8 mouse cellular contexts compared by ENCODE assay signal in genomic region chr6:30547656-30548306, GRCm38 (mm10). TPM values are rescaled to one million over a fixed set of nuclear protein-coding genes. Genes with fewer than 3 reads are reported as not detected.
A peak's percentile ranks its signal among the peaks of the same experiment; 100 is the strongest.
DNase-seq lines count a peak whose midpoint lies in the region; ATAC-seq lines count a peak whose summit lies in the region.

No protein-coding gene starts in this region.

- peak overlapping the region; percentile 36 for H3K4me2 ChIP-seq in kidney, embryonic 14.5 days (replicated peaks; ENCODE audit: low read depth, low read length)
- H3K4me2 ChIP-seq in embryonic facial prominence, embryonic 14.5 days (ENCODE audit: low read depth, low read length) = peak overlapping the region; percentile 55
- H3K4me2 ChIP-seq in heart, embryonic 16.5 days (ENCODE audit: low read depth, low read length) = peak overlapping the region; percentile 63
- peak overlapping the region; percentile 52 for H3K4me2 ChIP-seq in liver, embryonic 15.5 days
- peak overlapping the region; percentile 56 for H3K4me2 ChIP-seq in neural tube, embryonic 15.5 days

- no peaks in the 10 kb centered on the region for H3K36me3 ChIP-seq in kidney, embryonic 14.5 days (ENCODE audit: control insufficient read depth, insufficient read depth, low read length)
- no peaks in the 10 kb centered on the region for H3K36me3 ChIP-seq in embryonic facial prominence, embryonic 14.5 days (ENCODE audit: control insufficient read depth, insufficient read depth, low read length)
- H3K36me3 ChIP-seq in heart, embryonic 16.5 days (ENCODE audit: control insufficient read depth, insufficient read depth) = no peaks in the 10 kb centered on the region
- H3K36me3 ChIP-seq in liver, embryonic 15.5 days (replicated peaks) = no peaks in the 10 kb centered on the region
- H3K36me3 ChIP-seq in neural tube, embryonic 15.5 days = no peaks in the 10 kb centered on the region

- no peaks in the 10 kb centered on the region for H3K9me3 ChIP-seq in kidney, embryonic 14.5 days (ENCODE audit: control insufficient read depth, low read length)
- no peaks in the 10 kb centered on the region for H3K9me3 ChIP-seq in embryonic facial prominence, embryonic 14.5 days (ENCODE audit: control insufficient read depth, low read length)
- no peaks in the 10 kb centered on the region for H3K9me3 ChIP-seq in heart, embryonic 16.5 days (replicated peaks; ENCODE audit: control insufficient read depth, low read length)
- H3K9me3 ChIP-seq in liver, embryonic 15.5 days (replicated peaks) = no peaks in the 10 kb centered on the region
- H3K9me3 ChIP-seq in neural tube, embryonic 15.5 days (replicated peaks) = no peaks in the 10 kb centered on the region

- peaks cover 62% of the 10 kb centered on the region for H3K4me1 ChIP-seq in kidney, embryonic 14.5 days (ENCODE audit: control insufficient read depth, insufficient read depth, low read length)
- peaks cover 73% of the 10 kb centered on the region for H3K4me1 ChIP-seq in embryonic facial prominence, embryonic 14.5 days (ENCODE audit: control insufficient read depth, insufficient read depth, low read length)
- peaks cover 41% of the 10 kb centered on the region for H3K4me1 ChIP-seq in heart, embryonic 16.5 days (ENCODE audit: control insufficient read depth, insufficient read depth, low read length)
- H3K4me1 ChIP-seq in liver, embryonic 15.5 days (replicated peaks) = peaks cover 18% of the 10 kb centered on the region
- H3K4me1 ChIP-seq in neural tube, embryonic 15.5 days = peaks cover 54% of the 10 kb centered on the region

- WGBS in kidney, embryonic 14.5 days = 26% methylated on average over 9 of the region's 9 CpGs
- 21% methylated on average over 9 of the region's 9 CpGs for WGBS in embryonic facial prominence, embryonic 14.5 days
- WGBS in heart, embryonic 16.5 days = 34% methylated on average over 9 of the region's 9 CpGs
- WGBS in liver, embryonic 15.5 days (ENCODE audit: insufficient replicate concordance) = 25% methylated on average over 9 of the region's 9 CpGs
- WGBS in neural tube, embryonic 15.5 days = 33% methylated on average over 9 of the region's 9 CpGs

- DNase-seq in kidney, adult 8-10 months = no peak
- no peak for DNase-seq in embryonic facial prominence, embryonic 14.5 days (ENCODE audit: low spot score)
- DNase-seq in thymus, postnatal 25 days = no peak
- no peak for DNase-seq in spleen, postnatal 10 days (ENCODE audit: low spot score in 2 of 2)

- ATAC-seq in kidney, embryonic 14.5 days (ENCODE audit: low FRiP score, low TSS enrichment) = no peak
- ATAC-seq in embryonic facial prominence, embryonic 14.5 days (ENCODE audit: low read depth) = no peak
- ATAC-seq in heart, embryonic 16.5 days (replicated peaks; ENCODE audit: extremely low read depth, insufficient read depth, low FRiP score) = no peak
- no peak for ATAC-seq in liver, embryonic 15.5 days (ENCODE audit: insufficient read depth)
- no peak for ATAC-seq in neural tube, embryonic 15.5 days (ENCODE audit: low FRiP score)

- no peak overlapping the region; the same call in 1 of the 2 replicates for H3K9ac ChIP-seq in kidney, embryonic 14.5 days (ENCODE audit: low read depth, low read length)
- peak overlapping the region; percentile 46; the same call in 1 of the 2 replicates for H3K9ac ChIP-seq in embryonic facial prominence, embryonic 14.5 days (ENCODE audit: low read depth, low read length)
- H3K9ac ChIP-seq in heart, embryonic 16.5 days (ENCODE audit: low read length) = peak overlapping the region; percentile 57
- H3K9ac ChIP-seq in liver, embryonic 15.5 days = no peak overlapping the region
- no peak overlapping the region for H3K9ac ChIP-seq in neural tube, embryonic 15.5 days (replicated peaks)

- H3K27me3 ChIP-seq in kidney, embryonic 14.5 days (ENCODE audit: control insufficient read depth, insufficient read depth, low read length) = no peaks in the 10 kb centered on the region
- no peaks in the 10 kb centered on the region for H3K27me3 ChIP-seq in embryonic facial prominence, embryonic 14.5 days (replicated peaks; ENCODE audit: control insufficient read depth, insufficient read depth, low read length)
- no peaks in the 10 kb centered on the region for H3K27me3 ChIP-seq in heart, embryonic 16.5 days (ENCODE audit: control insufficient read depth, insufficient read depth, low read length)
- H3K27me3 ChIP-seq in liver, embryonic 15.5 days = peaks cover 93% of the 10 kb centered on the region
- H3K27me3 ChIP-seq in neural tube, embryonic 15.5 days (replicated peaks) = no peaks in the 10 kb centered on the region

- H3K4me3 ChIP-seq in kidney, embryonic 14.5 days (ENCODE audit: low read length) = no peak overlapping the region
- H3K4me3 ChIP-seq in embryonic facial prominence, embryonic 14.5 days (ENCODE audit: low read depth, low read length) = peak overlapping the region; percentile 24; the same call in 1 of the 2 replicates
- peak overlapping the region; percentile 40 for H3K4me3 ChIP-seq in heart, embryonic 16.5 days (ENCODE audit: low read length)
- H3K4me3 ChIP-seq in liver, embryonic 15.5 days (replicated peaks) = peak overlapping the region; percentile 17; the same call in 1 of the 2 replicates
- peak overlapping the region; percentile 25; the same call in 1 of the 2 replicates for H3K4me3 ChIP-seq in neural tube, embryonic 15.5 days (replicated peaks)

- H3K27ac ChIP-seq in kidney, embryonic 14.5 days (ENCODE audit: low read depth, low read length) = peak overlapping the region; percentile 90
- H3K27ac ChIP-seq in embryonic facial prominence, embryonic 14.5 days (replicated peaks; ENCODE audit: low read depth, low read length) = peak overlapping the region; percentile 93
- peak overlapping the region; percentile 9 for H3K27ac ChIP-seq in heart, embryonic 16.5 days (ENCODE audit: low read length)
- H3K27ac ChIP-seq in liver, embryonic 15.5 days (replicated peaks) = no peak overlapping the region
- peak overlapping the region; percentile 91 for H3K27ac ChIP-seq in neural tube, embryonic 15.5 days (replicated peaks)

RNA-seq across cellular contexts. Expression of gene Cpa2, which starts 6.4 kb away (rescaled TPM):
- 22.7 and 29.8 TPM in 2 replicates for polyA plus RNA-seq in kidney, embryonic 14.5 days (2014; fragmentation: Nextera tagmentation; extraction: Ambion mirVana)
- 3.3 and 4.5 TPM in 2 replicates for polyA plus RNA-seq in embryonic facial prominence, embryonic 14.5 days (2014; fragmentation: Nextera tagmentation; extraction: Ambion mirVana)
- 2.5 and 2.7 TPM in 2 replicates for polyA plus RNA-seq in heart, embryonic 16.5 days (2015; fragmentation: Nextera tagmentation; extraction: Ambion mirVana)
- polyA plus RNA-seq in liver, embryonic 15.5 days (2015; fragmentation: Nextera tagmentation; extraction: Ambion mirVana) = 1.7 and 7.5 TPM in 2 replicates
- 11.3 and 20.3 TPM in 2 replicates for polyA plus RNA-seq in neural tube, embryonic 15.5 days (2015; fragmentation: Nextera tagmentation; extraction: Ambion mirVana)

RNA-seq across cellular contexts. Expression of gene Cpa4, which starts 20.4 kb away (rescaled TPM):
- polyA plus RNA-seq in kidney, embryonic 14.5 days (2014; fragmentation: Nextera tagmentation; extraction: Ambion mirVana) = 0.09 and 0.12 TPM in 2 replicates
- 3.0 and 3.4 TPM in 2 replicates for polyA plus RNA-seq in embryonic facial prominence, embryonic 14.5 days (2014; fragmentation: Nextera tagmentation; extraction: Ambion mirVana)
- polyA plus RNA-seq in heart, embryonic 16.5 days (2015; fragmentation: Nextera tagmentation; extraction: Ambion mirVana) = 1.3 and 1.7 TPM in 2 replicates
- polyA plus RNA-seq in liver, embryonic 15.5 days (2015; fragmentation: Nextera tagmentation; extraction: Ambion mirVana) = 0.06 TPM in 1 of 2 replicates, not detected in the other
- polyA plus RNA-seq in neural tube, embryonic 15.5 days (2015; fragmentation: Nextera tagmentation; extraction: Ambion mirVana) = 0.54 and 0.75 TPM in 2 replicates

RNA-seq across cellular contexts. Expression of gene Ssmem1, which starts 38.1 kb away (rescaled TPM):
- 0.51 TPM in 1 of 2 replicates, not detected in the other for polyA plus RNA-seq in kidney, embryonic 14.5 days (2014; fragmentation: Nextera tagmentation; extraction: Ambion mirVana)
- 0.51 TPM in 1 of 2 replicates, not detected in the other for polyA plus RNA-seq in embryonic facial prominence, embryonic 14.5 days (2014; fragmentation: Nextera tagmentation; extraction: Ambion mirVana)
- 0.12 TPM in 1 of 2 replicates, not detected in the other for polyA plus RNA-seq in heart, embryonic 16.5 days (2015; fragmentation: Nextera tagmentation; extraction: Ambion mirVana)
- 0.14 and 0.21 TPM in 2 replicates for polyA plus RNA-seq in liver, embryonic 15.5 days (2015; fragmentation: Nextera tagmentation; extraction: Ambion mirVana)
- not detected in 2 replicates for polyA plus RNA-seq in neural tube, embryonic 15.5 days (2015; fragmentation: Nextera tagmentation; extraction: Ambion mirVana)

RNA-seq across cellular contexts. Expression of gene Tmem209, which starts 38.2 kb away (rescaled TPM):
- polyA plus RNA-seq in kidney, embryonic 14.5 days (2014; fragmentation: Nextera tagmentation; extraction: Ambion mirVana) = 35.2 and 56.8 TPM in 2 replicates
- 31.0 and 36.9 TPM in 2 replicates for polyA plus RNA-seq in embryonic facial prominence, embryonic 14.5 days (2014; fragmentation: Nextera tagmentation; extraction: Ambion mirVana)
- polyA plus RNA-seq in heart, embryonic 16.5 days (2015; fragmentation: Nextera tagmentation; extraction: Ambion mirVana) = 21.7 and 27.6 TPM in 2 replicates
- 19.2 and 19.4 TPM in 2 replicates for polyA plus RNA-seq in liver, embryonic 15.5 days (2015; fragmentation: Nextera tagmentation; extraction: Ambion mirVana)
- 21.1 and 29.6 TPM in 2 replicates for polyA plus RNA-seq in neural tube, embryonic 15.5 days (2015; fragmentation: Nextera tagmentation; extraction: Ambion mirVana)

Comparison
In these comparisons a context has a peak if more than half of its experiments do, and no peak if none do; other contexts are left out.
1. H3K9ac ChIP-seq: peak in embryonic facial prominence, embryonic 14.5 days (single experiment) and heart, embryonic 16.5 days (single experiment); none in kidney, embryonic 14.5 days (single experiment), liver, embryonic 15.5 days (single experiment) and neural tube, embryonic 15.5 days (single experiment).
2. Peak in every context shown above with its lines, with median percentiles within 50 percentile points of each other: H3K4me2 ChIP-seq.